Mouse (Mus musculus) left cerebral cortex, postnatal 25 days (tissue): ENCODE data around the gene Prmt3. TPM values are rescaled to one million over a fixed set of nuclear protein-coding genes. Genes with fewer than 3 reads are reported as not detected.

Source experiments
- DNase-seq, 2 experiments: peaks; one replicate each; pipeline ENCODE4 v3.0.0; 2022; ENCODE audit warnings: low spot score in 2 of 2, mixed read lengths in 1 of 2
- intact Hi-C: fragments of 180-260 bp; cut with DNase I; formaldehyde crosslinking; loops from one replicate; pipeline ENCODE4 v1.15.1; 2025
- total RNA-seq, 2 experiments: library from RNA; stranded (reverse); gene quantifications; 2 replicates each; pipeline ENCODE4 v1.2.3; 2021

Prmt3 gene
- 10 to 100 TPM; 31.0 to 34.8 TPM for total RNA-seq

- DNase-seq, result peak; percentile 98 to 99
- intact Hi-C loops, result loop anchor here (2.0 kb wide), 1 partner anchor 144 kb away; no protein-coding TSS in a partner anchor
These were observed at the start of gene Prmt3 for GRCm38 (mm10) chr7:49778114-49778901. Gene Prmt3, plus strand, starts transcription at chr7:49778346.

GRCm38 (mm10) chr7:49734342-49734741 lies 43.8 kb upstream of the Prmt3 start:
- intact Hi-C loops, result no loop called here
- DNase-seq, result no peak

DNA sequence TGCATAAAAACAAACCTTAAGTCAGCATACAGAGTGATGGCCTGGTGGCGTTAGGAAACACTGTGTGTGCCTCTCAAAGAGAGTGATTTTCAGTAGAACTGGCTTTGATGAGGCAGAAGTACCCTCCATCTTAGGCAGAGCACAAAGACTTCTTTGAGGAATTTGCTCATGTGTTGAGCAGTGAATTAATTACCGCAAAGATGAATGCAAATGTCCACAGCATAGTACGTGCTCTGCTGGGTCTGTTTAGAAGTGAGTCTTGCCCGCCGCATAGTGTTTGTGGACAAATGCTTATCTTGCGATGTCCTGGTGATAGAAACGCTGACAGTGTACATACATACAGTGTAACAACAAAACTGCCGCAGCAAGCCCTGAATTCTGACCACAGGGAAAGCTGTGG lies 38.7 kb upstream of the Prmt3 start:
- no peak for DNase-seq
- intact Hi-C loops, result no loop called here

GRCm38 (mm10) chr7:49741474-49741873 lies 36.7 kb upstream of the Prmt3 start:
- DNase-seq, result no peak
- intact Hi-C loops, result no loop called here

DNA sequence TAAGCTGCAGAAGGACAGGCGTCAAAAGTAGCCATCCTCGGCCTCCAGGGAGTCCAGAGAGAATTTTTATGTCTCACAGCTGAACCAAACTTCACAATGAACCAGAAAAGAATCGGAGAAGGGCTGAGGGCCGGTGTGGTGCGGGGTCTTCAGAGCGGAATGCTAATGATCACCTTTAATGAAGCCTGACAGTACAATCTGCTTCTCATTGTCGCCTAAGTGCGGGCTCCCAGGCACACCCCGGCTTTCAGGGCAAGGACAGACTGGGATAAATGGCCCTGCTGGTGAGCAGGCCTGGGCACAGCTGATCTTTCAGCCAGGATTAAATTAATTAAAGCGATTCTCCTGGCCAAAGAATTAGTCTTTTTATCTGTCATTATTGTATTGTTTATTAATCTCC lies 36.2 kb upstream of the Prmt3 start:
- no peak for DNase-seq
- intact Hi-C loops, result no loop called here

- DNase-seq, result peak; percentile 49 to 56
- intact Hi-C loops, result loop anchor here (1.0 to 5.0 kb wide), 3 partner anchors 135 to 279 kb away; no protein-coding TSS in a partner anchor
These were observed 27.0 kb upstream of the Prmt3 start for GRCm38 (mm10) chr7:49751148-49751547.

- intact Hi-C loops, result loop anchor here (5.0 kb wide), 2 partner anchors 169 to 281 kb away; no protein-coding TSS in a partner anchor
- DNase-seq, result peak in 1 of 2 experiments; percentile 43
These were observed 25.2 kb upstream of the Prmt3 start for GRCm38 (mm10) chr7:49752730-49753506.

- peak; percentile 53 to 69 for DNase-seq
- intact Hi-C loops, result loop anchor here (5.0 kb wide), 2 partner anchors 168 to 282 kb away; no protein-coding TSS in a partner anchor
These were observed 23.4 kb upstream of the Prmt3 start for GRCm38 (mm10) chr7:49754767-49755166.

- intact Hi-C loops, result no loop called here
These were observed 19.1 kb upstream of the Prmt3 start, which contains the start of gene Htatip2 for GRCm38 (mm10) chr7:49758934-49759571. Gene Htatip2, plus strand, starts transcription at chr7:49759115.

DNA sequence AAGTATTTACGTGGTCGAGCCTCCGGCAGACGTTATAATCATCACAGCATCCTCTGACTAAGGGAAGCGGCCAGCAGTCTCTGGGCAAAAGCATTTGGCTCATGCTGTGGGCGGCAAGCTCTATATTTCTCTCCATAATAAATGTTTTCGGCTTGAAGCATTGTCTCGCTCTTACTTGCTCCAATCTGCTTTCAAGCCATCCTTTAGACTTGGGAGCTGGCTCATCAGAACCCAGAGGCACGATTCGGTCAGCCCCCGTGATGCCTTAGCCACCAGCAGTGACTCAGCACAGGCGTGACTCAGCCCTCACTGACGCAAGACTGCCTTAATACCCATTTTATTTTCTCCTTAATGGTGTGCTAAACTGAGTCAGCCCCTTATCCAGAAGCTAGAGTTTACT lies 15.5 kb upstream of the Prmt3 start:
- intact Hi-C loops, result no loop called here
- DNase-seq, result peak; percentile 54 to 93

More at GRCm38 (mm10) chr7:49758934-49759571, 19.1 kb upstream of the Prmt3 start, which contains the start of gene Htatip2:
- DNase-seq, result peak; percentile 56 to 60

DNA sequence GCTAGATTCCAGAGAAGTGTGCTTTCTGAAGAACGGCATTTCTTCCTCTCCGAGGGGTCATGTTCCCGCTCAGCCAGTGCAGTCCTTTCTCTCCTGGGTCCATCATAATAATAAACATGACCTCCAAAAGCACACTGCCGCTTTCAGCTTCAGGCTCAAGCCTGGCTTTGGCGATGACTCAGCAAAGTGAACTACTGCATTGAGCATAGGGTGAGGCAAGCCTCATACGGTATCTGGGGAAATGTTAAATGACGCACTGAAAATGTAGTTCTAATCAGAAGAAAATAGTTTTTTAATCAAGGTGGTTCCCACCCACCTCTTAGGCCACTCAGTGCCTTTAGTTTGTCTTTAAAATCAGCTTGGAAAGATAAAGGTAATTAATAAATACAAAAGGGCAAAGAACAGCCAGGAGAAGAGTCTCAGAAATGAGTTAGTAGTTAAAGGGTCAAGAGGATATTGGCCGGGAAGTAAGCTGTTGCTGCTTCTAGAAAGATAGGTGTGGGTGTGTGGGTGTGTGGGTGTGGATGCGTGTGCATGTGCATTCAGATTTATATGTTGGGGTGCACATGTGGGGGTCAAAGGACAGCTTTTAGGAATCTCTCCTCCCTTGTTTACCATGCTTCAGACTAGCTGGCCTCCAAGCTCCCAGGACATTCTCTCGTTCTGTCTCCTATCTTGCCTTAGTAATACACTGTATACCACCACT lies 14.0 kb upstream of the Prmt3 start:
- intact Hi-C loops, result no loop called here
- DNase-seq, result no peak

DNA sequence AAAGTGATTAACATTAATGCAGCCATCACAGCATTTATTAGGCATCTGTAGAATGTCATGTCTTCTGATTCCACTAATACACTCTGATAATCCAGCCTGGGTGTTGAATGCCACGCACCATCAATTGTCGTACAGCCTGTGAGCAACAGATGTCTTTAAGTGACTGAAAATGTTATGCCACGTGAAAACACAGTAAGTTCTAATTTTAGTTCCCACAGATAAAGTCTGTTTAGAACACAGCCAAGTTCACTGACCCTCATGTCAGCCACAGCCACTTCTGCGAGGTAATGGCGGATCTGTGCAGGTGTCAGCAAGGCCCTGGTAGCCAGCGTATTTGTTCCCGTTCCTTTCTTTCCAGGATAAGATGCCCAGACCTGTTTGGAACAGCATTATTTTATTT lies 12.0 kb upstream of the Prmt3 start:
- intact Hi-C loops, result no loop called here
- DNase-seq, result no peak

DNA sequence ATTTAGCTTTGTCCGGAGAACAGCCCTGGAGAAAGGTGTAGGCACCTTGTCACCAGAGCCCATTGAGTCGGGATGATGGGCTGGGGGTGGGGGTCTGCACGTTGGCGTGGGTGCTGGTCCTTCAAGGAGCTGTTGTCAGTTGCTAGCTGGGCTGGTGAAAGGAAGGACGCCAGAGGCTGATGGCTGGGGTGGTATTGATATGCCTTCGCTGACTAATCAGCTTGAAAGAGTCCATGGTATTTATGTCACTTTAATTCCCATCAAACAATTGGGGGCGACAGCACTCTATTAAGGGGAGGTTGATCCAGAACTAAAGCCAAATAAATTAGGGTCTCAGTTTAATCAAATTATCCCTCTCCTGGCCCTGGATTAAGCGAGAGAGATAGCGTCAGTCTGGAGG lies 9.6 kb upstream of the Prmt3 start:
- intact Hi-C loops, result no loop called here
- DNase-seq, result no peak

DNA sequence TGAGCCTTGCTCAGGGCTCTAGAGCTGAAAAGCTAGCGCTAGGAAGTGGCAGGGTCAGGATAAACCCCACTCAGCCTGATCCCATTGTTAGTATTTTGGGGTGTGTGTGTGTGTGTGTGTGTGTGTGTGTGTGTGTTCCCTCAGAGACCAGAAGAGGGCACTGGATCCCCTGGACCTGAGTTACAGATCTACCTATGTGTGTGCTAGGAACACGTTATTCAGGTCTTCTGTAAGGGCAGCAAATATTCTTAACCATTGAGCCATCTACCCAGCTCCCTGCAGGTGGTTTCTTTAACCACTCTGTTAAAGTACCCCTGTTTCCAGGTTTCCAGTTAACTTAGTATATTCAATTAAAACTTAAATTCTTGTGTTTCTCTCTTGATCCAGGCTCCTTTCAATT lies 3.8 kb upstream of the Prmt3 start:
- no peak for DNase-seq
- intact Hi-C loops, result no loop called here

DNA sequence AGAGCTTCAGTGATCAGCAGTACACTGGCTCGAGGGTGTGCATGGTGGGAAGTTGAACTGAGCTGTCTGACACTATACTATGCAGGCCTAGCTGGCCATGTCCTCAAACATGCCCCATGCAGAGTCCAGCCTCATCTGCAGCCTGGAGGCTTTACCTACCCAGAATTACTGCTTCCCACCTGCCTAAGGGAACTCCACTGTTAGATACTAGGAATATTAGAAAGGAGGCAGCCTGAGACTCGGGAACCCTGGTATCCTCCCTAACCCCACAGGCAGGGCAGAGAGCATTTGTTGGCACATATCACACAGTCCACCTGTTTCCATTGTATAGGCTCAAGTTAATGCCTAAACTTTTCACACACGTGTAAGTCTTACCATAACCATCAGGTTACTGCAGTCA lies 561 bp upstream of the Prmt3 start:
- intact Hi-C loops, result no loop called here
- DNase-seq, result no peak

GRCm38 (mm10) chr7:49778904-49779615 lies 914 bp downstream of the Prmt3 start:
- intact Hi-C loops, result loop anchor here (2.0 kb wide), 1 partner anchor 144 kb away; no protein-coding TSS in a partner anchor
- DNase-seq, result peak; percentile 36 to 48

DNA sequence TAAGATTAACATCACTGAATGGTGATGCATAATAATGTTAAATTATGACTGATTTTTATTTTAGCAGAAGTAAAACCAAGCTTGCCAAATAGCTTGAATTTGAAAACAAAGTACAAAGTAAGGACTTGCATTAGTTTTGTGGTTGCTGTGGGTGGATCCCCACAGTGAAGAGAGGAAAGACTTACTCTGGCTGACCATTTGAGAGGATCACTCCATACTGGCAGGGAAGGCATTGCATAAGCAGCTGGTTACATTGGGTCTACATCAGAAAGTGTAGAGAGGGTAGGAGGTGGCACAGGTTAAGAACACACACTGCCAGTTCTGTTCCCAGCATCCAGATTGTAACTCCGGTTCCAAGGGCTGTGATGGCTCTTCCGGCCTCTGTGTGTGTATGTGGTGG lies 4.9 kb downstream of the Prmt3 start:
- intact Hi-C loops, result no loop called here
- DNase-seq, result no peak

GRCm38 (mm10) chr7:49785141-49785540 lies 7.0 kb downstream of the Prmt3 start:
- no peak for DNase-seq
- intact Hi-C loops, result no loop called here
